Mouse (Mus musculus) liver, adult 2 months (tissue): ENCODE data around the gene Naaladl2. TPM values are rescaled to one million over a fixed set of nuclear protein-coding genes. Genes with fewer than 3 reads are reported as not detected.

Source experiments
- DNase-seq: peaks from one replicate; pipeline ENCODE4 v3.0.0-alpha.2; 2011; ENCODE audit warnings: low read depth, low spot score; ENCODE audit errors: extremely low read depth
- H3K27ac ChIP-seq: fragments of 200-500 bp; replicated peaks from 2 replicates; pipeline ENCODE4 v1.5.1; 2012; ENCODE audit warnings: low read depth, mild to moderate bottlenecking, control low read depth, inconsistent platforms, low read length; ENCODE audit not compliant: insufficient read depth
- H3K27me3 ChIP-seq: fragments of 200-500 bp; 2 replicates; pipeline ENCODE4 v1.6.1; 2012; ENCODE audit warnings: mild to moderate bottlenecking, moderate library complexity, low read length, inconsistent platforms; ENCODE audit not compliant: control insufficient read depth, insufficient read depth
- H3K36me3 ChIP-seq: fragments of 200-500 bp; 2 replicates; pipeline ENCODE4 v1.6.1; 2012; ENCODE audit warnings: low read length, inconsistent platforms; ENCODE audit not compliant: control insufficient read depth, insufficient read depth
- H3K4me1 ChIP-seq: fragments of 200-500 bp; 2 replicates; pipeline ENCODE4 v1.6.1; 2011; ENCODE audit warnings: low read length; ENCODE audit not compliant: control insufficient read depth, insufficient read depth
- H3K4me3 ChIP-seq: fragments of 200-500 bp; 2 replicates; pipeline ENCODE4 v1.5.1; 2011; ENCODE audit warnings: low read depth, mild to moderate bottlenecking, control low read depth, low read length, moderate library complexity; ENCODE audit not compliant: insufficient read depth
- H3K79me2 ChIP-seq: fragments of 200-500 bp; 2 replicates; pipeline ENCODE4 v1.6.1; 2012; ENCODE audit warnings: inconsistent platforms, mild to moderate bottlenecking, low read length, moderate library complexity; ENCODE audit not compliant: control insufficient read depth, insufficient read depth
- H3K9ac ChIP-seq: fragments of 200-500 bp; 2 replicates; pipeline ENCODE4 v1.6.1; 2012; ENCODE audit warnings: low read depth, mild to moderate bottlenecking, control low read depth, inconsistent platforms, low read length
- CTCF ChIP-seq: fragments of 200-500 bp; IDR thresholded peaks from 2 replicates; pipeline ENCODE4 v1.5.1; 2011; ENCODE audit warnings: low read depth, low read length, control low read depth
- POLR2A ChIP-seq: fragments of 200-500 bp; IDR thresholded peaks from 2 replicates; pipeline ENCODE4 v1.6.1; 2011; ENCODE audit warnings: low read length, control low read depth; ENCODE audit not compliant: insufficient read depth; ENCODE audit errors: extremely low read depth
- WGBS: fragments of 180-500 bp; shearing (Covaris S2); methylation state at CpG from one replicate; pipeline ENCODE4 v1.1.7; 2018; 5-methylcytosine and 5-hydroxymethylcytosine counted together
- polyA plus RNA-seq: library from polyadenylated mRNA; depleted of rRNA; stranded (reverse); fragments of >200 nt; gene quantifications from 2 replicates; pipeline ENCODE4 v1.2.3, GENCODE M21; 2012
- total RNA-seq: library from RNA; depleted of rRNA; stranded (reverse); fragments of >200 nt; gene quantifications from 2 replicates; pipeline ENCODE4 v1.2.3, GENCODE M21; 2014

The Naaladl2 gene
- total and polyA plus RNA-seq, 2 experiments = 0.31 to 6.9 TPM

DNA sequence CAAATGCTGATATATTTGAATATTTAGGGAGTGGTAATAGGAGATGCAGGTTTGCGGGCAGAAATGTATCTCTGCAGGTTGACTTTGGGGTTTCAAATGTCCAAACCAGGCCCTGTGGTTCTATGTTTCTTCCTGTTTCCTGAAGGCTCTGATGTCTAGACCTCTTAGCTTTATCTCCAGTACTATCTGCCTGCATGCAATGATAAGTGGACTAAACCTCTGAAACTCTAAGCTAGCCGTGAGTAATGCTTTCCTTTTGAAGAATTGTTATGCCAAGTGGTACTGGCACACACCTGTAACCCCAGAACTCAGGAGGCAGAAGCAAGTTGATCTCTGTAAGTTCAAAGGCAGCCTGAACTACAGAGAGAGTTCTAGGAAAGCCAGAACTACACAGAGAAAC, 291.1 kb downstream of the Naaladl2 start:
- Histone ChIP-seq H3K36me3 (no peaks in the 10 kb centered on the region), H3K4me1 (no peaks in the 10 kb centered on the region), H3K9ac (no peak overlapping the region), H3K79me2 (no peaks in the 10 kb centered on the region), H3K4me3 (no peak overlapping the region), H3K27me3 (no peaks in the 10 kb centered on the region), H3K27ac (no peak overlapping the region)
- WGBS = 80% methylated on average over 2 of the region's 2 CpGs
- DNase-seq = no peak
- no peak for TF ChIP-seq CTCF
- TF ChIP-seq POLR2A = no peak

DNA sequence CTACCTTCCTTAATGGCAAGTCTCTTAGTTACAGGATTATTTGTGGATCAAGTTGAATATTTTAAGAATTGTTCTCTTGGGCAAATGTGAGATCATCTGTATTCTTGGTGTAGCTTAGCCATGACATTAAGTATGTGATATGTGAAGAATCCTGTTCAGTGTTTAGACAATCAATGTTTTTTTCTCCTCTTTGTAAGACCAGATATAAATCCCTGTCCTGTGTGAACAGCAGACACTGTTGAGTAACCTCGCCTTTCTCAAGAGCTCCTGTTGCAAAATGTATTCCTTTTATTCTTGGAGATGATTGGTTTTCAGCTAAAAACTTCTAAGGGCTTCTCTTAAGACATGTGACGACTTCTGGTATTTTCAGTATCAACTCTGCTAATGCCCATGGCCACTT, 347.3 kb downstream of the Naaladl2 start:
- Histone ChIP-seq H3K4me3 (no peak overlapping the region), H3K79me2 (no peaks in the 10 kb centered on the region), H3K4me1 (no peaks in the 10 kb centered on the region), H3K36me3 (no peaks in the 10 kb centered on the region), H3K9ac (no peak overlapping the region), H3K27ac (no peak overlapping the region), H3K27me3 (no peaks in the 10 kb centered on the region)
- TF ChIP-seq CTCF (no peak), POLR2A (no peak)
- WGBS = 84% methylated on average over 2 of the region's 2 CpGs
- DNase-seq = no peak

DNA sequence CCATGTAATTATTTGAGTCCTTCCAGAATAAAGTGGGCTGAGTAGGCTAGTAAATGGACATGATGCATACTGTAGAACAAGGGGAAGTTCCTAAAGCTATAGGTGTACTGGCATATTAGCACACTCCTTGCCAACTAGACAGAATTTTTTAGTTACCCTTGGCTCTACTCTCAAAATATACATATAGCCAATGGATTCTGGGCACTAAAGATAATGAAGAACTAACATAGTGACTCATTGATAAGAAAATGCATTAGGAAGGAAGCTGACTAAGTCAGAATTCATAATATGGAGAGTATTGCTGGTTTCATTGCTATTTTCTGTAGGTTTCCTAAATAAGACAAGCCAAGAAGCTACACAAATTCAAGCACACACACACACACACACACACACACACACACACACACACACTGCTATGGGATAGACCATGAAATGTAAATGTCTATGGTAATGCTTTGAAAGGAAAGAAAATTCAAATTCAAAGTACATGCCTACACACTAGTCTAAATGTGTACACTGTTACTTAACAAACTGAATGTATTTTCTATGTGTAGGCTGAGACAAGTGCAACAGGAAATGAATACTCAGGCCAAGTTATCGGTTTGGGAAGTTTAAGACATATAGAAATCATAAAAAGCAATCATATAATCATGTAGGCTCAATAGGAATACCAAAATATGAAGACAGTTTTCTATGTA, 356.5 kb downstream of the Naaladl2 start:
- H3K79me2 ChIP-seq = no peaks in the 10 kb centered on the region
- 75% methylated on average over 1 of the region's 1 CpGs for WGBS
- H3K27me3 ChIP-seq = no peaks in the 10 kb centered on the region
- no peaks in the 10 kb centered on the region for H3K36me3 ChIP-seq
- peaks cover 3% of the 10 kb centered on the region; the same call in 1 of the 2 replicates for H3K4me1 ChIP-seq
- no peak overlapping the region for H3K9ac ChIP-seq
- DNase-seq = no peak
- TF ChIP-seq CTCF = no peak
- TF ChIP-seq POLR2A = no peak
- H3K27ac ChIP-seq = no peak overlapping the region
- H3K4me3 ChIP-seq = no peak overlapping the region

DNA sequence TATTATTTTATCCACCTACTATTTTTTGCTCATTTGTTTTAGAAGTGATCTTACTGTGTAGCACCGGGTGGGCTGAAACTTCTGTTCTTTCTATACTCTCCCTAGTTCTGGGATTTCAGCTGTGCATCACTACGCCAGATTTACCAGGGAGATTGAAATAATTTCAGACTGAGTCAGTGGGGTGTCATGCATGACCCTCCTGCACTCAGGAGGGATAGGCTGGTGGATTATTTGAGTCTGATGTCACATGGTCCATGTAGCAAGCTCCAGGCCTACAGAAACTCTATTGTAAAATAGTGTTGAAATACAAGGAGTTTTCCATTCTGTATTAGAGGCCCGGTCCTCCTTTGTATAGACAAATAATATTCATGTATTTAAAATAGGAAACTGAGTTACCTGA, 360.0 kb downstream of the Naaladl2 start:
- H3K4me1 ChIP-seq = peaks cover 4% of the 10 kb centered on the region; the same call in 1 of the 2 replicates
- peak overlapping the region; percentile 54; the same call in 1 of the 2 replicates for H3K9ac ChIP-seq
- H3K27me3 ChIP-seq = no peaks in the 10 kb centered on the region
- H3K79me2 ChIP-seq = no peaks in the 10 kb centered on the region
- 66% methylated on average over 3 of the region's 3 CpGs for WGBS
- no peaks in the 10 kb centered on the region for H3K36me3 ChIP-seq
- 0 out of 2 replicates have a peak overlapping the region, but pooled peaks have one; percentile 20 for H3K4me3 ChIP-seq
- H3K27ac ChIP-seq = peak overlapping the region; percentile 85
- DNase-seq = peak; percentile 24
- TF ChIP-seq CTCF (no peak), POLR2A (no peak)

DNA sequence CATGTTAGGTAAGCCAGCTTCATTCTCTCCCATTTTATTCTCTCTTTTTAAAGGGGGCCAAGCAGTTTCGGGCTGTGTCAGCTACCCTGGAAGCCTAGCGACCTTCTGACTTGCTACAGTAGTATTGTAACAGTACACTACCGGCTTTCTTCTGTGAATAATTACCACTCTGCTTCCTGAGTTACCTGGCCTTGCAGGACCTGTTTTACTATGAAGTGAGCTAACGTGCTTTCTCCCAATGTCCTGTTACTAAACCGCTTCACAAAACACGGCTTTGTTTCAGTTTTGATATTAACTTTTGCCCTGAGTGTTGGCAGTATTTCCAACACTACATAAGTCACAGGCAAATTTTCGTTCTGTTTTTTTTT, 360.6 kb downstream of the Naaladl2 start:
- Histone ChIP-seq H3K4me1 (peaks cover 4% of the 10 kb centered on the region; the same call in 1 of the 2 replicates), H3K79me2 (no peaks in the 10 kb centered on the region; the same call in 1 of the 2 replicates), H3K27me3 (no peaks in the 10 kb centered on the region), H3K27ac (peak overlapping the region; percentile 96), H3K36me3 (no peaks in the 10 kb centered on the region), H3K9ac (peak overlapping the region; percentile 62), H3K4me3 (peak overlapping the region; percentile 62)
- TF ChIP-seq POLR2A = no peak
- TF ChIP-seq CTCF = no peak
- DNase-seq = peak; percentile 90
- 16% methylated on average over 7 of the region's 7 CpGs for WGBS
